Mouse (Mus musculus) cerebellum, adult 2 months (tissue): ENCODE measurements at regions not wholly inside any gene's neighbourhood (a gene's known extent, or its start where the extent isn't known, plus 50 kb on each side); places are given as distances from the start of the nearest gene placed in this dataset.

Source experiments
- DNase-seq, 2 experiments: peaks; one replicate each; pipeline ENCODE4 v3.0.0; 2021
- H3K27ac ChIP-seq: fragments of 200-500 bp; 2 replicates; pipeline ENCODE4 v1.5.1; 2012; ENCODE audit warnings: low read length, control low read depth, inconsistent platforms; ENCODE audit not compliant: insufficient read depth
- H3K27me3 ChIP-seq: fragments of 200-500 bp; 2 replicates; pipeline ENCODE4 v1.6.1; 2012; ENCODE audit warnings: inconsistent platforms, mild to moderate bottlenecking, low read length, moderate library complexity; ENCODE audit not compliant: control insufficient read depth, insufficient read depth
- H3K4me1 ChIP-seq: fragments of 200-500 bp; 2 replicates; pipeline ENCODE4 v1.6.1; 2011; ENCODE audit warnings: low read length; ENCODE audit not compliant: control insufficient read depth, insufficient read depth
- H3K4me3 ChIP-seq: fragments of 200-500 bp; replicated peaks from 2 replicates; pipeline ENCODE3; 2011; ENCODE audit warnings: mild to moderate bottlenecking, low read depth, low read length, control low read depth; ENCODE audit not compliant: insufficient read depth
- CTCF ChIP-seq: fragments of 200-500 bp; IDR thresholded peaks from 2 replicates; pipeline ENCODE4 v1.5.1; 2011; ENCODE audit warnings: low read depth, mild to moderate bottlenecking, control low read depth, low read length, moderate library complexity, borderline replicate concordance; ENCODE audit not compliant: insufficient read depth
- POLR2A ChIP-seq: fragments of 200-500 bp; IDR thresholded peaks from 2 replicates; pipeline ENCODE4 v1.6.1; 2011; ENCODE audit warnings: low read length, control low read depth, borderline replicate concordance; ENCODE audit not compliant: insufficient read depth
- WGBS: fragments of 180-500 bp; shearing (Covaris S2); methylation state at CpG from one replicate; pipeline ENCODE4 v1.1.7; 2018; 5-methylcytosine and 5-hydroxymethylcytosine counted together

DNA sequence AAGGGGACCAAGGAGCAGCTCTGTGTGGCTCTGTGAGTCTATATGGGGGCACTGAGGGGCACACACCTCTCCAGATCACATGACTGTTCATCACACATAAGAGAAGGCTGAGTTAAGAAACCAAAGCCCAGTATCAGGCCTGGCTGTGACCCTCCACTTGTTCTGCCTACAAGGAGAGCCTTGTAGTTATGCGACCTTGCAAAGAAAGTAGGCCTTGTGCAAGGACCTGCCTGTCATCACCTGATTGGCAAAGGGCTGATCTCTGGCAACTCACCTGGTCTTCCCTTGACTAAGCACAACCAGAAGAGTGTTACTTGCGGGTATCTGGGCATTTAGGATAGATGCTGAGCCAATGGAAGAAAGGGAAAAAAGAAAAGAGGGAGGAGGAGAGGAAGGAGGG lies 107.7 kb upstream of the Tcerg1l start:
- 88% methylated on average over 2 of the region's 2 CpGs for WGBS
- TF ChIP-seq POLR2A (no peak), CTCF (no peak)
- H3K4me1 ChIP-seq: no peaks in the 10 kb centered on the region
- DNase-seq: no peak
- H3K27ac ChIP-seq: no peak overlapping the region
- H3K4me3 ChIP-seq: no peak overlapping the region
- no peaks in the 10 kb centered on the region; the same call in 1 of the 2 replicates for H3K27me3 ChIP-seq

- Histone ChIP-seq H3K27ac (no peak overlapping the region), H3K4me1 (no peaks in the 10 kb centered on the region), H3K27me3 (no peaks in the 10 kb centered on the region; the same call in 1 of the 2 replicates), H3K4me3 (no peak overlapping the region)
- DNase-seq: no peak
- WGBS: 49% methylated on average over 3 of the region's 3 CpGs
- TF ChIP-seq POLR2A: no peak
- TF ChIP-seq CTCF: no peak
Observed at GRCm38 (mm10) chr7:138503986-138504385, 106.5 kb upstream of the Tcerg1l start.

GRCm38 (mm10) chr7:138503016-138503415 lies 105.5 kb upstream of the Tcerg1l start:
- TF ChIP-seq CTCF (no peak), POLR2A (no peak)
- H3K4me3 ChIP-seq: no peak overlapping the region
- no peaks in the 10 kb centered on the region for H3K4me1 ChIP-seq
- no peaks in the 10 kb centered on the region; the same call in 1 of the 2 replicates for H3K27me3 ChIP-seq
- no peak overlapping the region for H3K27ac ChIP-seq
- DNase-seq: no peak
- 68% methylated on average over 3 of the region's 3 CpGs for WGBS

GRCm38 (mm10) chr7:138501347-138502014 lies 104.0 kb upstream of the Tcerg1l start:
- no peak for DNase-seq
- 56% methylated on average over 14 of the region's 14 CpGs for WGBS
- no peak overlapping the region for H3K4me3 ChIP-seq
- H3K27me3 ChIP-seq: no peaks in the 10 kb centered on the region; the same call in 1 of the 2 replicates
- H3K27ac ChIP-seq: no peak overlapping the region
- no peak for TF ChIP-seq CTCF
- no peaks in the 10 kb centered on the region for H3K4me1 ChIP-seq

DNA sequence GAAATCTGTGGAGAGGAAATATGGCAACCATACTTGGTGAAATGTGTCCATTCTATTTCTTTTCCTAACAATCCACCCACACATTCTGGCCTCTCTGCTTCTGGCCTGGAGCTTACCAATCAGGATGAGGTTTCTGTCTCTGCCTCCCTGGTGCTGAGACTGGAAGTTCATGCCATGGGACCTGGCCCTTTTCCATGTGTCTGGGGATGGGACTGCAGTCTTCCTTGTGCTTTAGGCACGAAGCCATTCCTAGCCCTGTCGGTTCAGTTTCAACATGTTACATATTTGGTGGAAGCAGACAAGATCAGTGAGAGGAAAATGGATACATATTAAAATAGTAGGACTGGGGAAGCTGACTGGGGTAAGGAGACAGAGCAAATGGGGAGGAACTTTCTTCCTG lies 100.2 kb upstream of the Tcerg1l start:
- Histone ChIP-seq H3K27me3 (no peaks in the 10 kb centered on the region), H3K4me3 (no peak overlapping the region), H3K27ac (no peak overlapping the region), H3K4me1 (no peaks in the 10 kb centered on the region)
- TF ChIP-seq POLR2A (no peak), CTCF (no peak)
- WGBS: 9% methylated on average over 2 of the region's 2 CpGs
- DNase-seq: no peak

DNA sequence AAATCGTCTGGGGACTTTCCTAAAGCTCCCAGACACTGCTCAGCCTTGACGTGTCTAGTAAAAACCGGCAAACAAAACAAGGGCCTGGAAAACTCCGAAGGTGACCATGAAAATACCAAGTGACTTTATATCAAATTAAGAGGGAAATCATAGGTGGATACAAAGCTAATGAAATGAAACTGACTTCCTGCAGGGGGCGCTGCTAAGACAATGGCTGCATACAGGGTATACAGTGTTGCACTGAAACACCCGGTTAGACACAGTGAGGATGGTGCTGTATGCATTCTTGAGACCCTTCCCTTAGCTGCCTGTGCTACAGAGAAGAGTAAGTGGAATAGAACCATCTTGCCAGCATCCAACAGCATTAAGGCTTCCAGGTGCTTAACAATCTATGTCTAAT lies 99.7 kb upstream of the Tcerg1l start:
- no peak for DNase-seq
- Histone ChIP-seq H3K4me1 (no peaks in the 10 kb centered on the region), H3K27ac (no peak overlapping the region), H3K27me3 (no peaks in the 10 kb centered on the region), H3K4me3 (no peak overlapping the region)
- WGBS: 64% methylated on average over 6 of the region's 6 CpGs
- TF ChIP-seq CTCF (no peak), POLR2A (no peak)

- peak in 1 of 2 experiments; percentile 5 for DNase-seq
- Histone ChIP-seq H3K4me1 (no peaks in the 10 kb centered on the region), H3K27ac (no peak overlapping the region), H3K4me3 (no peak overlapping the region), H3K27me3 (no peaks in the 10 kb centered on the region)
- 30% methylated on average over 4 of the region's 4 CpGs for WGBS
- no peak for TF ChIP-seq POLR2A
- TF ChIP-seq CTCF: no peak
Observed at GRCm38 (mm10) chr7:138493661-138494060, 96.1 kb upstream of the Tcerg1l start.

- WGBS: 41% methylated on average over 5 of the region's 5 CpGs
- no peak for DNase-seq
- Histone ChIP-seq H3K4me1 (no peaks in the 10 kb centered on the region), H3K27ac (no peak overlapping the region), H3K4me3 (no peak overlapping the region), H3K27me3 (no peaks in the 10 kb centered on the region)
- TF ChIP-seq POLR2A: no peak
Observed at GRCm38 (mm10) chr7:138492261-138492660, 94.7 kb upstream of the Tcerg1l start.
